Mouse (Mus musculus): ENCODE measurements around the gene Slc46a1. TPM values are rescaled to one million over a fixed set of nuclear protein-coding genes. Genes with fewer than 3 reads are reported as not detected.
A peak's percentile ranks its signal among the peaks of the same experiment; 100 is the strongest.

The Slc46a1 gene
- 6.8 and 8.3 TPM in 2 replicates for polyA plus RNA-seq (2015; fragmentation: Nextera tagmentation; extraction: Ambion mirVana)

DNA sequence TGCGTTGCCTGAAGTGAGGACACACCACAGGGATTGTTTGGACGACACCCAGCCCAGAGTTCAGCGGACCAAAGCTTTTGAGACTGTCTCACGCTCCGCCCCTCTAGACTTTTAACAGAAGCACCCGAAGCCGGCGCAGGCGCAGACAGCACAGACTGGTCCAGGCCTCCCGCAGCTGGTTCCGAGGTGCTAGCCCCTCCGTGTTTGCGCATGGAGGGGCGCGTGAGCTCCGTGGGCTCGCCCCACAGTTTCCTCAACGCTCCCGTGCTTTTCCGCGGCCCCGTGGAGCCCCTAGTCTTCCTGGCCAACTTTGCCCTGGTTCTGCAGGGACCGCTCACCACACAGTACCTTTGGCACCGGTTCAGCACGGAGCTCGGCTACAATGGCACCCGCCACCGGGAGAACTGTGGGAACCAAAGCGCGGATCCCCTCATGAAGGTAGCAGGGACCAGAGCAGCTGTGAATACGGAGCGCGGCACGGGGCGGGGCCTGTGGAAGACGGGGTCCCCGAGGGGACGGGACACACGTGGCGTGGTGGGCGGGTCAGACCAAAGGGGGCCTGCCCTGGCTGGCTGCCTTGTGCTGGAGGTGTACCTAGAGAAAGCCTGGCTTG, at the start of gene Slc46a1:
Slc46a1 (plus strand) TSS at position 130 of the 613 bp plus-strand sequence.
- peak; percentile 66 for DNase-seq (ENCODE audit: low spot score)

- DNase-seq (ENCODE audit: low spot score) = no peak
Observed at GRCm38 (mm10) chr11:78416854-78417253, 48.6 kb upstream of the Slc46a1 start.

DNA sequence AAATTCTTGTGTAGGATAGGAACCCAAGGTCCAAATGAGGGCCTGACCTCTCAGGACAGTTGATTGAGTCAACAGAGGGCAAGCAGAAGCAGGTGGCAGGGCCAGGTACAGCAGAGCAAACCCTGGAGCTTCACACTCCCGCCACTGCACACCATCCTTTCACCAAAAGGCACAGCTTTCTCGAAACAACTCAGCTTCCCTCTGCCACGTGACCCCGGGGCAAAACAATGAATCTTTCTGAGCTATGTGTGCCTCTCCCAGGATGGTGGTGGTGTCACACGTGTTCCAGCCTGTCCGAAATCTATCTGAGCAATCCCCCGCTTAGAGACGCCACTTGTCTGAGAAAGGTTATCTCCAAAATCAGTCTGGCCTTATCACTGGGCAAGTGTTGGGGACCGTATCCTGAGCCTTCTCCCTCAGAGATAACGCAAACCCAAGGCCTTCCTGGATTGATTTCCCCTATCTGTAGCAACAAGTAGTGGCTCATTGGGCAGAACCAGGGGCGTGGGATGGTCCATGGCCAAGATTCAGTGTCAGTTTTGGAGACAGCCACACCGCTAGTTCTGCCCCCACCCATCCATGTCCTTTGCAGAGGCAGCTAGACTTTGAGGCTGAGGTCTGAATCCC, 45.1 kb upstream of the Slc46a1 start:
- no peak for DNase-seq (ENCODE audit: low spot score)

DNA sequence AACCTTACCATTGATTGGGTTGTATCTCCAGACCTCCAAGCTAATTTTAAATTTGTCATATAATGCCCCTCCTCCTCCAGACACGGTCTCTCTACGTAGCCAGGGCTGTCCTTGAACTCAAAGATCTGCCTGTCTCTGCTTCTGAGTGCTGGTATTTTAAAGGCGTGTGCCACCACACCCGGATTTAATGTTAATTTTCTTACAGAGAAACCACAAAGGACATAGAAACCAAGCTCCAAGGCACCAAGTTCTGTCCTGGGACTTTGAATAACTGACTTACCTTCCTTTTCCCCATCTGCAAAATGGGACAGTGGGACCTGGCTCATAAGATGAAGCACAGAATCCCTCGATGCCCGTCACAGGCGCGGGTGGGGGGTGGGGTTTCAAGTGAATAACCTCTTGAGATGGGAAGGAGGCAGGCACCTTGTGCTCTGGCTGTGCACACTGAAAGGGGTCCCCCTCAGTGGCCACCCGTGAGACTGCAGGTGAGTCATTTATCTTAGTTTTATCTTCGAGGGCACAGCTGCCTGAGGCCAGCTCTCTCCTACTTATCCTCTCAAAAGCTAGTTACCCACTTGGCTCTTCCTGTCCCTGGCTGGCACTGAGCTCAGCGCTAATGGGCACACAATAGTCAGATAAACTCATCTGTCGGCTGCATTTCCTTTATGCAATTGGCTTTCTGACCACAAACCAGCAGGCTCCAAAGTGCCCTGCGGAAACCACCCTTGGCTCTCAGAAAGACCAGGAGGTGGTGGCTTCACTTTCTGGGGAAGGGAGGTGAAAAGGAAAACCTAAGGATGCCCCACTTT, 44.1 kb upstream of the Slc46a1 start:
- no peak for DNase-seq (ENCODE audit: low spot score)

- no peak for DNase-seq (ENCODE audit: low spot score)
Observed at GRCm38 (mm10) chr11:78422055-78422819, 43.3 kb upstream of the Slc46a1 start, which contains the start of gene Slc13a2. Gene Slc13a2, minus strand, starts transcription at chr11:78422217.

GRCm38 (mm10) chr11:78424352-78424751, 41.1 kb upstream of the Slc46a1 start:
- DNase-seq (ENCODE audit: low spot score) = no peak

DNA sequence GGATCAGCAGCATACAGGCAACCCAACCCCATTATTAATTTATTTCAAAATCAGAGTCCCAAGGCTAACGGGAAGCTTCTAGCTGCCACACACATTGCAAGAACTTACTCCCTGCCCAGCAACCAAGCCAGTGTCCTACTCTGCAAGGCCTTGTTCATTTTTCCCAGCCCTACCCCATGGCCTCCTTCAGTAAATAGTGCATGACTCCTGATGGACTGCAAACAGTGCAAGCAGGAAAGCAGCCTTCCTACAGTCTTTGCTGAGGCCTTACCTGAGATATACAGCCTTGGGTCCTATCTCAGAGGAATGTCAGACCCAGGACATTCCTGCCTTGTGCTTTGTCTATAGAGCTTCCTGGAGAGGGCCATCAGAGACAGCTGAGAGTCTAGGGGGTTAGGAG, 39.9 kb upstream of the Slc46a1 start:
- no peak for DNase-seq (ENCODE audit: low spot score)

- no peak for DNase-seq (ENCODE audit: low spot score)
Observed at GRCm38 (mm10) chr11:78427655-78428054, 37.8 kb upstream of the Slc46a1 start.

- no peak for DNase-seq (ENCODE audit: low spot score)
Observed at GRCm38 (mm10) chr11:78428309-78428708, 37.2 kb upstream of the Slc46a1 start.

- no peak for DNase-seq (ENCODE audit: low spot score)
Observed at GRCm38 (mm10) chr11:78430195-78430878, 35.2 kb upstream of the Slc46a1 start.

GRCm38 (mm10) chr11:78431176-78431575, 34.3 kb upstream of the Slc46a1 start:
- DNase-seq (ENCODE audit: low spot score) = no peak

- DNase-seq (ENCODE audit: low spot score) = no peak
Observed at GRCm38 (mm10) chr11:78434052-78434451, 31.4 kb upstream of the Slc46a1 start.

DNA sequence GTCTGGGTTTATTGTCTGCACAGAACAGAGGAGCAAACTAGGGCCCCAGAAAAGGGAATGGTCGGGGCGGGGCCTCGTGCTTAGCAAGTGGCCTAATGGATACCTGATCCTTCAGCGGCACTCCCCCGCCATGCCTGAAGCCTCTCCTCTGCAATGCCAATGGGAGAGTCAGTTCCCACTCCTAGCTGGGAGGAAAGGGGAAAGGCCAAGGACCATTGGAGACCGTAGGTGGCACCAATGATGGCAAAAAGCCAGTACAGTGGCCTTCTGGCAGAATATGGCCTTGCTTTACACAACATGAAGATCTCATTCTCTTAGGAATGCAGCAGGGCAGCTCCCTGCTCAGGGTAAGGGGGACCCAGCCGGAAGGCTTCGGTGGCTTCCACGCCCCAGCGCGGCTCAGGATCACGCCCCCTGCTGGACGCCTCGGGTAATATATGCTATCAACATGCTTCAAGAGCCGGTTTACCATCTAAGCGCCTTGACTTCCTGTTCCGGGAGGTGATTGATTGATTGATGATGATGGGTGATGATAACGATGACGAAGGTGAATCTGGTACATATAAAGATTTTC, 29.6 kb upstream of the Slc46a1 start:
- DNase-seq (ENCODE audit: low spot score) = peak; percentile 71

- no peak for DNase-seq (ENCODE audit: low spot score)
Observed at GRCm38 (mm10) chr11:78437182-78437581, 28.3 kb upstream of the Slc46a1 start.

DNA sequence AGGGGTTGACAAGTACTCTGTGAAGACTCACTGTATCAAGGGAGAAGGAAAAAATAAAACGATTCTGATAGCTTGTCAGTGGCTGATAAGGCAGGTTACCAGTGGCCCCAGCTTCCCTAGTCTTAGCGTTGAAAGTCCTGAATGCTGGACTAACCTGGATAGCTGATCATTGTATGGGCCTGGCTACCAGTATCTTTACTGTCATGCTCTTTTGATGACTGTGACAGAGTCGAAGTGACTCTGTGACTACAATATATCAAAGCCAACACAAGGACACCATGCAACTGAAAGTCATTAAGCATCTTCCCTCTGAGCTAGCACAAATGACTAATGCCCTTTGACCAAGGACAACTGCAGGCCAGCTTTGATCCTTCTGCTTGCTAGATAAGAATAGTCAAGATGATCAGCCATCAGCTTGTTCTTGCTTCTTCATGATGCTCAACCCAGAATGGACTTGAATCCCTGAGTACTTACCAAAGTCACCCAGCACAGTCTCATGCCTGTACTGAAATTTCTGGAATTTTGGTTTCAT, 27.0 kb upstream of the Slc46a1 start:
- DNase-seq (ENCODE audit: low spot score) = no peak

- no peak for DNase-seq (ENCODE audit: low spot score)
Observed at GRCm38 (mm10) chr11:78443115-78443514, 22.4 kb upstream of the Slc46a1 start.

DNA sequence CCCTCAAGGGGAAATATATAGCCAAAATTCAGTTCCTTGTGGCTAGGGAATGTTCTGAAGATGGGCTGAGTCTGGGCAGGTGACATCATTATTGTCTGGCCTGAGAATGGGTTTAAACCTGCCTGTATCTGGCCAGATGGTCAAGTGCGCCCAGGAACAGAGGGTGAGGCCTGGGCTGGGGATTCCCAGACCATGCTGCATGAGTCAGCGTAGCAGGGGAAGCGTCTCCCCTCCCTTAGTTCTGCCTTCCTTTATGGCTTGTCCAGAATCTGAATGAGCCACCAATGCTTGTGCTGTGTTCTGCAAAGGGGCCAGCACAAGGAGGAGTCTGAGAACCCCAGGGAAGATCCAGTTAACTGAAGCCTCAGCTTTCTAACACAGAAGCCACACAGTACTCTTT, 18.3 kb upstream of the Slc46a1 start:
- DNase-seq (ENCODE audit: low spot score) = no peak

DNA sequence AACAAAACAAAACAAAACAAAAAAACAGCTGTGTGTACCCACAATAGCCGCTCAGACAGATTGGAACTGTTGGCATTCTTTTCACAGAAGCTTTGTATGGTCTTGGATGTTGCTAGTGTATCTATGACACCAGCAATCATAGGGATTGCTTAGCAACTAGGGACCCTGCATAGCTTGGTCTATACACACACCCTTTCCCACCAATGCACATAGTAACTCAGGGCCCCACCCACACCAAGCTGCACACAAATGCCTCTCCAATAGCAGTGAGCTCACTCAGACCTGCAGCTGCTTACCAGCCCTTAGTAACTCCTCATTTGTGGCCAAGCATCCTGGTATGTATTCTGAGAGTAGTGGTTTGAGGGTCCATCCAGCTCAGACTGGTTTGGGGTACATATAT, 17.3 kb upstream of the Slc46a1 start:
- no peak for DNase-seq (ENCODE audit: low spot score)

GRCm38 (mm10) chr11:78450337-78450736, 15.2 kb upstream of the Slc46a1 start:
- DNase-seq (ENCODE audit: low spot score) = no peak

- peak; percentile 75 for DNase-seq (ENCODE audit: low spot score)
Observed at GRCm38 (mm10) chr11:78453675-78454074, 11.8 kb upstream of the Slc46a1 start.

Measured in thymus, postnatal 0 days (tissue).